ENCODE assay signal across 8 mouse cellular contexts in the genomic region with DNA sequence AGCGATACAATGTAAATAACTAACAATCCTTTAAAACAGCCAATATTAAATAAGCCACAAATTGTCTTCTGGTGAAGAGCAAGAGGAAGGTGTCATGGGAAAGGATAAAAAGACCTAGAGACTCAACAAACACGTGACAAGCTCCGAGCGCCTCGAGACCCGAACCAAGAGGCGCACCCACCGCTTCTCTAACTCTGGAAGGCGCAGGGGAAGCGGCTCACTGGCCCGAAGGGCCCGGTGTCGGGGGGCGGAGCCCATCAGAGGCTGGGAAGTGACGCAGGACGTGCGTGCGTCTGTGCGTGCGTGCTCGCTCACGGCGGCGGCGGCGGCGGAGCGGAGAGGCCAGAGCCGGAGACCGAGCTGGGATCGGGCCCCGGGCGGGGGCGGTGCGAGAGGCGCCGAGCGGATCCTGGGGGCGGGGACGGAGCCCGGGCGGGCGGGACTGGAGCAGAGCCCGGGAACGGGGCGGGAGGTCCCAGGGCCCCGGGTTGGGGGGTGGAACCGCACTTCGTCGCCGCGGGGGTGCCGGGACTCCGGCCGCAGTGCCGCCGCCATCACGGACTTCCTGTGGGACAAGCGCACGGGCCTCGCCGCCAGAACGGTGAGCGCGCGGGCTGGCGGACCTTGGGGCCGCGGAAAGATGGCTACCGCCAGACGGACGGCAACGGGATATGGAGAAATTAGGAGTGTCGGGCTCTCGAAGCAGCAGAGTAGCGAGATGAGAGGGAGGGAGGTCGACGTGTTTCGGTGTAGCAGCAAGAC. TPM values are rescaled to one million over a fixed set of nuclear protein-coding genes. Genes with fewer than 3 reads are reported as not detected.
DNase-seq lines count a peak whose midpoint lies in the region; ATAC-seq lines count a peak whose summit lies in the region.

A gene (plus strand): TSS at position 290 of the 762 bp plus-strand sequence.

- WGBS in hindbrain, embryonic 11.5 days, result under 1% methylated on average over 77 of the region's 79 CpGs

- peak; percentile 94 for ATAC-seq in hindbrain, embryonic 11.5 days (ENCODE audit: low FRiP score)

- no peaks in the 10 kb centered on the region for H3K9me3 ChIP-seq in hindbrain, embryonic 11.5 days (ENCODE audit: control insufficient read depth, low read length)

- peak within 1 kb of the TSS; percentile 94 for H3K9ac ChIP-seq in hindbrain, embryonic 11.5 days (ENCODE audit: low read depth, low read length)

- H3K4me3 ChIP-seq in hindbrain, embryonic 11.5 days (ENCODE audit: low read depth, low read length), result peak within 1 kb of the TSS; percentile 92

- H3K4me1 ChIP-seq in hindbrain, embryonic 11.5 days (replicated peaks; ENCODE audit: control insufficient read depth, insufficient read depth, low read length), result peaks cover 2% of the 10 kb centered on the region; the same call in 1 of the 2 replicates

- DNase-seq in MN1 (ENCODE audit: low spot score), result peak; percentile 96
- peak; percentile 92 for DNase-seq in cerebellum, adult 9-10 months
- DNase-seq in frontal cortex, adult 2 months (ENCODE audit: extremely low spot score in 1 of 2, low spot score in 1 of 2), result peak; percentile 86 to 94
- peak; percentile 97 for DNase-seq in hindbrain, embryonic 11.5 days (ENCODE audit: low spot score)
- DNase-seq in layer of hippocampus, postnatal 14 days (ENCODE audit: low spot score in 2 of 2), result peak; percentile 86 to 93
- peak; percentile 95 for DNase-seq in lung, postnatal 14 days
- DNase-seq in retina, adult 2 months (ENCODE audit: low read depth, low spot score), result peak; percentile 80
- peak; percentile 94 to 97 for DNase-seq in thymus, postnatal 36 days

- H3K36me3 ChIP-seq in hindbrain, embryonic 11.5 days (ENCODE audit: control insufficient read depth, insufficient read depth, low read length), result peaks cover 7% of the 10 kb centered on the region

- no peaks in the 10 kb centered on the region for H3K27me3 ChIP-seq in hindbrain, embryonic 11.5 days (ENCODE audit: control insufficient read depth, insufficient read depth, low read length)

- peak within 1 kb of the TSS; percentile 92 for H3K27ac ChIP-seq in hindbrain, embryonic 11.5 days (ENCODE audit: low read depth, low read length)

- H3K4me2 ChIP-seq in hindbrain, embryonic 11.5 days (replicated peaks; ENCODE audit: low read depth, low read length), result peak within 1 kb of the TSS; percentile 55

RNA-seq across cellular contexts. Expression of the gene that starts here (rescaled TPM):
- polyA plus RNA-seq in frontal cortex, adult 2 months (2012; rRNA removed), result 71.1 and 76.2 TPM in 2 replicates
- 27.6 and 30.6 TPM in 2 replicates for polyA plus RNA-seq in hindbrain, embryonic 11.5 days (2014; fragmentation: Nextera tagmentation; extraction: Ambion mirVana)
- total RNA-seq in layer of hippocampus, postnatal 14 days (2021), result 10 to 100 TPM; 46.2 to 47.0 TPM

Comparison
In these comparisons a context has a peak if more than half of its experiments do, and no peak if none do; other contexts are left out.
1. Peak in every context shown above with its lines: DNase-seq, ATAC-seq, H3K4me3 ChIP-seq and H3K27ac ChIP-seq.